Mouse (Mus musculus) intestine, embryonic 14.5 days (tissue): Measurements from ENCODE around the gene Elovl6. TPM values are rescaled to one million over a fixed set of nuclear protein-coding genes. Genes with fewer than 3 reads are reported as not detected.

Source experiments
- ATAC-seq: fragments of 200-750 bp; cut with Nextera tagmentation; replicated peaks from 2 replicates; pipeline ENCODE4 v1.8.0; 2017; ENCODE audit warnings: low read depth, moderate number of reproducible peaks, moderate TSS enrichment, moderate library complexity; ENCODE audit not compliant: low FRiP score, low TSS enrichment
- DNase-seq: peaks from one replicate; pipeline ENCODE4 v3.0.0-alpha.2; 2018; ENCODE audit warnings: low spot score
- H3K27ac ChIP-seq: fragments of 300-500 bp; sonication (generic); 2 replicates; pipeline ENCODE4 v1.5.1; 2014; ENCODE audit warnings: low read depth, mild to moderate bottlenecking, control low read depth
- H3K27me3 ChIP-seq: fragments of 300-500 bp; sonication (generic); replicated peaks from 2 replicates; pipeline ENCODE4 v1.6.1; 2014; ENCODE audit warnings: low read length, control low read depth; ENCODE audit not compliant: control insufficient read depth, insufficient read depth
- H3K36me3 ChIP-seq: fragments of 300-500 bp; sonication (generic); 2 replicates; pipeline ENCODE4 v1.6.1; 2014; ENCODE audit warnings: low read length, control low read depth; ENCODE audit not compliant: control insufficient read depth, insufficient read depth
- H3K4me1 ChIP-seq: fragments of 300-500 bp; sonication (generic); replicated peaks from 2 replicates; pipeline ENCODE4 v1.6.1; 2014; ENCODE audit warnings: low read length, control low read depth, mixed read lengths; ENCODE audit not compliant: control insufficient read depth, insufficient read depth
- H3K4me2 ChIP-seq: fragments of 300-500 bp; sonication (generic); 2 replicates; pipeline ENCODE4 v1.6.1; 2014; ENCODE audit warnings: low read length
- H3K4me3 ChIP-seq: fragments of 300-500 bp; sonication (generic); 2 replicates; pipeline ENCODE4 v1.5.1; 2014; ENCODE audit warnings: low read depth, low read length, control low read depth, mixed read lengths
- H3K9ac ChIP-seq: fragments of 300-500 bp; sonication (generic); 2 replicates; pipeline ENCODE4 v1.6.1; 2014; ENCODE audit warnings: mild to moderate bottlenecking, low read length
- H3K9me3 ChIP-seq: fragments of 300-500 bp; sonication (generic); 2 replicates; pipeline ENCODE4 v1.6.1; 2016; ENCODE audit warnings: low read length, control low read depth; ENCODE audit not compliant: control insufficient read depth
- WGBS: fragments of 180-500 bp; shearing (Covaris S2); extraction: QIAGEN DNeasy Blood & Tissue Kit; methylation state at CpG from one replicate; pipeline ENCODE4 v1.1.7; 2014; 5-methylcytosine and 5-hydroxymethylcytosine counted together
- polyA plus RNA-seq: library from polyadenylated mRNA; unstranded; fragments of >200 nt; fragmentation: Nextera tagmentation; extraction: Ambion mirVana; gene quantifications from 2 replicates; pipeline ENCODE4 v1.2.1, GENCODE M21; 2014

Elovl6 gene
- polyA plus RNA-seq, 1 experiment from 2014 or later = 53.4 TPM

DNA sequence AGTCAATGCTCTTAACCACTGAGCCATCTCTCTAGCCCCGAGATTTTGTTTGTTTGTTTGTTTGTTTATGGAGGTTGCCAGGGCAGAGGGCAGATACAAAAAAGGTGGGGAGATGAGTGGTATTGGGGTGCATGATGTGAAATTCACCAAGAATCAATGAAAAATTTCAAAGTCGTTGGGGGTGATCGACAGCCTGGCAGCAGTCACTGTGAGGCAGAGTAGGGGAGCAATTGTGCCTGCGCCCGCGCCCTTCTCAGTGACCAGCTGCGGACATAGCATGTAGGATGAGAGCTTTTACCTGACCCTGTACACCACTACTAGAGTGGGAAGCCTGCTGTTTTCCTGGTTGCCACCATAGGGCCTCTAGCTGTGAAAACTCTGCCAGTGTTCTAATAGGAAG is 143.8 kb downstream of the Elovl6 start:
- no peak overlapping the region for H3K27ac ChIP-seq
- ATAC-seq = no peak
- 89% methylated on average over 7 of the region's 7 CpGs for WGBS
- no peaks in the 10 kb centered on the region for H3K4me1 ChIP-seq
- H3K4me3 ChIP-seq = no peak overlapping the region
- no peak for DNase-seq
- no peak overlapping the region for H3K9ac ChIP-seq
- H3K4me2 ChIP-seq = no peak overlapping the region
- H3K36me3 ChIP-seq = no peaks in the 10 kb centered on the region
- no peaks in the 10 kb centered on the region for H3K27me3 ChIP-seq
- no peaks in the 10 kb centered on the region for H3K9me3 ChIP-seq

DNA sequence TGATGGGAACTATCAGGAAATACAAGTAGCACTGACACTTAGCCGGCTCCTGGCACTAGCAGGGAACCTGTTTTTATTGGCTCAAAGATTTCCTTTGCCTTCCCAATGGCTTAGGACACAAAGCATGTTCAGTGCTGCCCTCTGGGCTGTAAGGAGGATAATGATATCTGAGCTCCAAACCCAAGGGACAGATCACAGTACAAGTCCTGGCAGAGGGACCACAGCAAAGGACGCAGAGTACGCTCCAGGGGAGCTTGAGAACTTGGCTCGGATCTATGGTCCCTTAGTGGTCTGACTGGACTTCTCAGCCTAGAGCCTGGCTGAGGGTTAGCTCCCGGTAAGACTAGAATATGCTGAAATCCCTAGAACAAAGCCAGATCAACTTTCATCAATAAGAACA is 148.1 kb downstream of the Elovl6 start:
- Histone ChIP-seq H3K27me3 (no peaks in the 10 kb centered on the region), H3K4me3 (no peak overlapping the region), H3K9me3 (no peaks in the 10 kb centered on the region), H3K9ac (no peak overlapping the region), H3K4me2 (no peak overlapping the region), H3K27ac (no peak overlapping the region), H3K36me3 (no peaks in the 10 kb centered on the region), H3K4me1 (no peaks in the 10 kb centered on the region)
- ATAC-seq = no peak
- WGBS = 77% methylated on average over 5 of the region's 5 CpGs
- no peak for DNase-seq

DNA sequence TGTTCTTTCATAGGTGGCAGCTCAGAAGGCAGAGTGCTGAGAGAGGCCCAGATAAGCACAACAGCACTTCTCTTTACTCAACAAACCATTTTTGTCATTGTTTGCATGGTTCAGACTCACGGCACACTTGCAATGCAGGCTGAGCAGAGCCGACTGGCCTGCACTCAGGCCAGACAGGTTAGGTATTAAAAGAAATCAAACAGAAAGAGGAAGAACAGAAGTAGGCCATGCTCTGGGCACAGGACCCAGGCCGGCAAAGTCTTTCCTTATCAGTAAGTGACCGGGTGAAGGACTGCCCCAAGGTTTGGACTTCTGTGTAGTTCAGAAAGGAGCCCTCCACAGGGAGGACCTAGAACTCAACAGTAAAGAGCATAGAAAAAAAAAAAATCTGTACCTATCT is 149.7 kb downstream of the Elovl6 start:
- DNase-seq = no peak
- H3K4me1 ChIP-seq = no peaks in the 10 kb centered on the region
- H3K9ac ChIP-seq = no peak overlapping the region
- 63% methylated on average over 4 of the region's 4 CpGs for WGBS
- no peak overlapping the region for H3K4me2 ChIP-seq
- H3K27me3 ChIP-seq = no peaks in the 10 kb centered on the region
- H3K27ac ChIP-seq = no peak overlapping the region
- 0 out of 2 replicates have a peak, but pooled peaks have one; percentile 40 for ATAC-seq
- no peaks in the 10 kb centered on the region for H3K9me3 ChIP-seq
- no peaks in the 10 kb centered on the region for H3K36me3 ChIP-seq
- no peak overlapping the region for H3K4me3 ChIP-seq

DNA sequence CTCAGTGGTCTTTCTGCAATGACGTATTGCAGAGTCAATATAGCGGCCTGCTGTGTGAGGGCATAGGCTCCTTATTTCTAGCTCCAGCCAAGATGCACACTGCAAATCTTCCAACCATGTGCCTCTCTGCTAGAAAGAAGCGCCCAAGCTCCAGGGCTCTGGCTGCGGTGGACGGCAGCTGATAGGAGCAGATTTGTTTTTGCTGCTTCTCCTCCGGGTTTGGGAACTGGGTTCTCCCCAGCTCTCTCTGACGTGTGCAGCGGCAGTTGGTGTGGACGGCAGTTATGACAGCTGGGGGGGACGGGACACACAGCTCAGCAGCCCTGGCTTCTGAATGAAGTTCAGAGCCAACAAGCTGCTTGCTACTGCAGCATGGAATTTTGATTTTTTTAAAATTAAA is 150.2 kb downstream of the Elovl6 start:
- no peaks in the 10 kb centered on the region for H3K4me1 ChIP-seq
- H3K4me2 ChIP-seq = no peak overlapping the region
- DNase-seq (no peak), ATAC-seq (no peak)
- H3K4me3 ChIP-seq = no peak overlapping the region
- H3K27me3 ChIP-seq = no peaks in the 10 kb centered on the region
- no peak overlapping the region for H3K9ac ChIP-seq
- H3K27ac ChIP-seq = no peak overlapping the region
- WGBS = 66% methylated on average over 10 of the region's 10 CpGs
- no peaks in the 10 kb centered on the region for H3K36me3 ChIP-seq
- H3K9me3 ChIP-seq = no peaks in the 10 kb centered on the region

DNA sequence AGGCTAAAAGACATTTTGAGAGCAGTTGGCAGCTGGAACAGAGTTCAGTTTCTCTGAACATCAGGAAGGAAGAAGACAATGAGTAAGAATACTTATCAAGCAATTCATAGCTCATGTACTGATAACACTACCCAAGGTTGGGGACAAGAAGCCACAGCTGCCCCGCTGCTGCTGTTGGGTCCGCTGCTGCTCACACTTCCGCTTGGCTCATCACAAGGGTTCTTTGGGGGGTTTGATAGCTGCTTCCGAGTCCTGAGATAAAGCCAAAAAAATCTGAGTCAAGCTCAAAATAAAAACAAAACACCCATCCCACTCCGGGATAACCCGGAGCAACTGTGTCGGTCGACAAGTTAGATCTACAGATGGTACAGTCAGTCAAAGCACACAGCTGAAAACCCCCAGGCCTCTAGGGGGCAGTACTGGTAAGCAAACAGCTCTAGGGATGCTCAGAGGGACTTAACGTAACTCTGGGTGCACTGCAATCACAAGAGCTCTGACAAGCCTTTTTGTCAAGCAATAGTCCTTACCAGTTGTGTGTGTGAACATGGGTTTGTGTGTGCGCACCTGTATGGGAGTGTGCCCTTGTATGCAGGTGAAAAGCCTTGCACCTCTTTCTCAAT is 151.0 kb downstream of the Elovl6 start:
- H3K9me3 ChIP-seq = no peaks in the 10 kb centered on the region
- H3K36me3 ChIP-seq = no peaks in the 10 kb centered on the region
- DNase-seq = no peak
- no peak overlapping the region for H3K4me2 ChIP-seq
- H3K9ac ChIP-seq = no peak overlapping the region
- no peak for ATAC-seq
- 91% methylated on average over 10 of the region's 10 CpGs for WGBS
- no peaks in the 10 kb centered on the region for H3K4me1 ChIP-seq
- H3K27ac ChIP-seq = no peak overlapping the region
- H3K27me3 ChIP-seq = no peaks in the 10 kb centered on the region
- no peak overlapping the region for H3K4me3 ChIP-seq

DNA sequence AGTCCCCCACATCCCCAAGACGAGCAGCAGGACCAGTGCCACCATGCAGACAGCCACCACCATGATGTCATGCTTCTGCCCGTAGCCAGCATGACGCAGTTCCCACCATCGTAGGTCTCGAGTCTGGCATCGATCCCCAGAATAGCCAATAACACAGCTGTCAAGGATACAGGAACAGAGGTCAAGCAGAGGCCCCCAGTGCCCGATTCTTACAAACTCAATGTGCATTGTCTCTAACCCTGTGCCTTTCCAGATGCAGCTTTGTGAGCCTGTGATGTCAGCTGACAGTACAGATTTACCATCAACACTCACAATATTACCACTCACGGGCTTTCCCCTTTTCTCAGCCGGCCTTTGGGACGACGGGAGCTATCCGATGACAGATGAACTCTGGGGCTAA is 154.0 kb downstream of the Elovl6 start:
- no peaks in the 10 kb centered on the region for H3K4me1 ChIP-seq
- H3K4me3 ChIP-seq = no peak overlapping the region
- H3K27ac ChIP-seq = no peak overlapping the region
- WGBS = 82% methylated on average over 12 of the region's 12 CpGs
- ATAC-seq (no peak), DNase-seq (no peak)
- no peaks in the 10 kb centered on the region for H3K27me3 ChIP-seq
- no peaks in the 10 kb centered on the region for H3K36me3 ChIP-seq
- H3K9ac ChIP-seq = no peak overlapping the region
- H3K4me2 ChIP-seq = no peak overlapping the region
- no peaks in the 10 kb centered on the region for H3K9me3 ChIP-seq

DNA sequence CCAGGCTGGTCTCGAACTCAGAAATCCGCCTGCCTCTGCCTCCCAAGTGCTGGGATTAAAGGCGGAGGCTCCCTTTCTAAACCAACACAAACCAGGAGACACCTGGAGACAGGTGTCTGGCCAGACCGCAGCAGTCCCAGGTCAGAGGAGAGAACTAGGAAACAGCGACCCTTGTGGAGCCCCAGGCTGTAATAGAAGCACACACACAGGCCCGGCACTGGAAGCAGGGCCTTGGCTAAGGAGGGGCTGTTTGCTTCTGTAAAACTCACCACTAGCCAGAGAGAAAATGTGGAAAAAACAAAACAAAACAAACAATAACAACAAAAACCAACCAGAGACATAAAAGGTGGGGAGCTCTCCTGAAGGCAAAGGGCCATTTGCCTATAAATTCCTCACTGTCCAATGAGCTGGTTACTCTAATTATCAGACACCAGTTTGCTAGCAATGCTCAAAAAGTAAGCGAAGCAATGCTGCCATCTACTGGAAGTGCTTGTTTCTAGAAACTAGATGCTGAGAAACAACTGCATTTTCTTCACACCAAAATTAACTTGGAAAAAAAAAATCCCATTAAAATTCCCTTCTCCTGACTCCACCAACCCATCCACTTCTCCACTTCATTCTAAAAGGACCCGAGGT is 154.7 kb downstream of the Elovl6 start:
- no peaks in the 10 kb centered on the region for H3K27me3 ChIP-seq
- no peak overlapping the region for H3K9ac ChIP-seq
- H3K27ac ChIP-seq = no peak overlapping the region
- H3K9me3 ChIP-seq = no peaks in the 10 kb centered on the region
- 50% methylated on average over 8 of the region's 8 CpGs for WGBS
- H3K4me3 ChIP-seq = no peak overlapping the region
- no peaks in the 10 kb centered on the region for H3K4me1 ChIP-seq
- DNase-seq (peak; percentile 75), ATAC-seq (no peak)
- H3K36me3 ChIP-seq = no peaks in the 10 kb centered on the region
- H3K4me2 ChIP-seq = no peak overlapping the region

DNA sequence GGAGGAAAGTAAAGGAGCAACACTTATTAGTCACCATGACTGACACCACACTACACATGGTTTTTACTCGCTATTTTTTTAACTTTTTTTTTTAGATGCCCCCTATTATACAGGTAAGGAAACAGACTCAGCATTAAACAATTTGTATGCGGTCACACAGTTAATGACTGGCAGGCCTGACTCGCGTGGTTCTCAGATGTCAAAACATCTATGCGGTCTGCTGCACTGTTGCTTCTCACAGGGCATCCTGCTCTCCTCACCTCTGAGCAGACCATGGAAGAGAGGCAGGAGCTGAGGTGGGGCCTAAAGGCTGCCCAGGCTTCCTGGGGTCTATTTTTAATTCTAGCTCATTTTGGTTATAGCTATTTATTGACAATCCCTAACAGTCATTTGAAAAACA is 155.3 kb downstream of the Elovl6 start:
- Histone ChIP-seq H3K36me3 (no peaks in the 10 kb centered on the region), H3K9ac (no peak overlapping the region), H3K4me2 (no peak overlapping the region), H3K27ac (no peak overlapping the region), H3K9me3 (no peaks in the 10 kb centered on the region), H3K4me3 (no peak overlapping the region), H3K4me1 (no peaks in the 10 kb centered on the region), H3K27me3 (no peaks in the 10 kb centered on the region)
- WGBS = 72% methylated on average over 5 of the region's 5 CpGs
- ATAC-seq = no peak
- no peak for DNase-seq
